Mouse (Mus musculus) forebrain, embryonic 12.5 days (tissue): Measurements from ENCODE around the gene Was. TPM values are rescaled to one million over a fixed set of nuclear protein-coding genes. Genes with fewer than 3 reads are reported as not detected.

Experiments
- ATAC-seq: fragments of 200-750 bp; cut with Nextera tagmentation; 2 replicates; pipeline ENCODE4 v1.8.0; 2017; ENCODE audit warnings: moderate TSS enrichment; ENCODE audit not compliant: low FRiP score
- H3K27ac ChIP-seq: fragments of 300-500 bp; sonication (generic); 2 replicates; pipeline ENCODE4 v1.5.1; 2016; ENCODE audit warnings: mild to moderate bottlenecking
- H3K27me3 ChIP-seq: fragments of 300-500 bp; sonication (generic); 2 replicates; pipeline ENCODE4 v1.6.1; 2016; ENCODE audit warnings: mild to moderate bottlenecking
- H3K36me3 ChIP-seq: fragments of 300-500 bp; sonication (generic); replicated peaks from 2 replicates; pipeline ENCODE4 v1.6.1; 2016; ENCODE audit warnings: mild to moderate bottlenecking
- H3K4me1 ChIP-seq: fragments of 300-500 bp; sonication (generic); 2 replicates; pipeline ENCODE4 v1.6.1; 2016
- H3K4me2 ChIP-seq: fragments of 300-500 bp; sonication (generic); 2 replicates; pipeline ENCODE4 v1.6.1; 2016; ENCODE audit warnings: mild to moderate bottlenecking, moderate library complexity
- H3K4me3 ChIP-seq: fragments of 300-500 bp; sonication (generic); replicated peaks from 2 replicates; pipeline ENCODE4 v1.5.1; 2016; ENCODE audit warnings: mild to moderate bottlenecking
- H3K9ac ChIP-seq: fragments of 300-500 bp; sonication (generic); 2 replicates; pipeline ENCODE4 v1.6.1; 2016; ENCODE audit warnings: mild to moderate bottlenecking
- H3K9me3 ChIP-seq: fragments of 300-500 bp; sonication (generic); 2 replicates; pipeline ENCODE4 v1.6.1; 2016
- WGBS: fragments of 180-500 bp; shearing (Covaris S2); methylation state at CpG from one replicate; pipeline ENCODE4 v1.1.7; 2016; 5-methylcytosine and 5-hydroxymethylcytosine counted together
- polyA plus RNA-seq: library from polyadenylated mRNA; unstranded; fragments of >200 nt; fragmentation: Nextera tagmentation; extraction: Ambion mirVana; gene quantifications from 2 replicates; pipeline ENCODE4 v1.2.1, GENCODE M21; 2016

Was gene
- polyA plus RNA-seq: 0.09 and 0.17 TPM in 2 replicates

DNA sequence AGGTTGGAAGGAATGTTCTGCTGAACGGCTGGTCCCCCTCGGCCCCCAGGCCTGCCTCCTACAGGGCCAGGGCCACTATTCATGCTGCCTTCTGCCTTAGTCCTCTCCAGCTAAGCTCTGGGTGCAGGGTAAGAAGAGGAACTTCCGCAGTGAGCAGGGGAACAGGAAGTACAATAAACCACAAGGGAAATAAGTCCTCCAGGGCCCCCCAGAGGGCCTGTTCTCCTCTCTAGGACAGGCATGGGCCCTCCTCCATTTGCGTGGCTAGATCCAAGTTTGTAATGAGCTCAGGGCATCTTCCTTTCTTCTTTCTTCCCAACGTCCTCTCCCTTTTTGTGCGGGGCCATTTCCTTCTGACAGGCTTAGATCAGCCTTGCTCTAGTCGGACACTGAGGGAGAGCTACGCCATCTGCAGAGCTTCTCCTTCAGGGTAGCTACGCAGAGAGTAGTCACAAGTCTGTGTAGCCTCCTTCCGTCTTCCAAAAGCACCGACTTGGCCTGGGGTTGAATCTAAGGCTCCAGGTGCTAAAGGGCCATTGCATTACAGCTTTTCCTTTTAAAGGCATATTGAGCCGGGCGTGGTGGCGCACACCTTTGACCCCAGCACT is at the start of gene Was:
Gene Was, minus strand, starts transcription at position 153 of the 608 bp plus-strand sequence.
- WGBS: 88% methylated on average over 14 of the region's 14 CpGs

DNA sequence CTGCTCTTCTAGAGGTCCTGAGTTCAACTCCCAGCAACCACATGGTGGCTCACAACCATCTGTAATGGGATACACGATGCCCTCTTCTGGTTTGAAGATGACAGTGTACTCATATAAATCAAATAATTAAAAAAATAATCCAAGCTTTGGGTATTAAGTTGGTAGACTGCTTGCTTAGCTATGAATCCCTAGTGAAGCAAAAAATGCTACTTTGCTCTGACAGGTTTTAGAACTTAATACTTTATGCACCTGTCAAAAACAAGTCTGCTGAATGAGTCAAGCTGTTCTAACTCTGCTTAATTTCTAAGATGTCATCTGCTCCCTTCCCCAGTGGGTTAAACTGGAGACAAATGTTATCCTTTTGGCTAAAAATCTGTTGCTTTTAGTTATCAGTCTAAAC is 49.2 kb upstream of the Was start:
- no peak for ATAC-seq
- no peak overlapping the region for H3K9ac ChIP-seq
- WGBS: 67% methylated on average over 1 of the region's 1 CpGs
- peaks cover 31% of the 10 kb centered on the region for H3K36me3 ChIP-seq
- no peak overlapping the region for H3K27ac ChIP-seq
- no peak overlapping the region for H3K4me3 ChIP-seq
- no peaks in the 10 kb centered on the region for H3K9me3 ChIP-seq
- H3K4me1 ChIP-seq: peaks cover 13% of the 10 kb centered on the region
- no peak overlapping the region for H3K4me2 ChIP-seq
- H3K27me3 ChIP-seq: no peaks in the 10 kb centered on the region

More for the DNA sequence above, at the start of gene Was:
- no peak within 1 kb of the TSS for H3K4me3 ChIP-seq
- no peaks in the 10 kb centered on the region for H3K36me3 ChIP-seq
- no peaks in the 10 kb centered on the region for H3K27me3 ChIP-seq
- no peaks in the 10 kb centered on the region for H3K4me1 ChIP-seq
- H3K9me3 ChIP-seq: no peaks in the 10 kb centered on the region
- no peak for ATAC-seq
- H3K4me2 ChIP-seq: no peak within 1 kb of the TSS
- H3K27ac ChIP-seq: no peak within 1 kb of the TSS
- no peak within 1 kb of the TSS for H3K9ac ChIP-seq

DNA sequence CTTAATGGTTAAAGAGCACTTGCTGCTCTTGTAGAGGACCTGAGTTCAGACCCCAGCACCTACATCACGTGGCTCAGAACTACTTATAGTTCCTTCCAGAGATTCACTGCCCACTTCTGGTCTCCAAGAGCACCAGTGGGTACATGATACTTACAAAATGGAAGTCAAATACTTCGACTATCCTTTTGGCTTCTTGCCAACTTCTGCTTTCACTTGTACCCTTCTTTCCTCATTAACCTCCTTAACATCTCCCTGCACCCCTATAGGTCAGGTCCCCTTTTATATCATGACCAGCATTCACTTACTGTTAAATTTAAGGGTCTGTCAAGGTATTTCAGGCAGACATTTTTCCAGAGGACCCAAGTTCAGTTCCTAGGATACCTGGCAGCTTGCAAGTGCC is 45.6 kb upstream of the Was start:
- H3K36me3 ChIP-seq: peaks cover 8% of the 10 kb centered on the region
- H3K27ac ChIP-seq: no peak overlapping the region
- H3K4me3 ChIP-seq: no peak overlapping the region
- no peak for ATAC-seq
- no peaks in the 10 kb centered on the region for H3K4me1 ChIP-seq
- H3K4me2 ChIP-seq: no peak overlapping the region
- WGBS: 57% methylated on average over 2 of the region's 2 CpGs
- no peak overlapping the region for H3K9ac ChIP-seq
- no peaks in the 10 kb centered on the region for H3K27me3 ChIP-seq
- H3K9me3 ChIP-seq: no peaks in the 10 kb centered on the region

DNA sequence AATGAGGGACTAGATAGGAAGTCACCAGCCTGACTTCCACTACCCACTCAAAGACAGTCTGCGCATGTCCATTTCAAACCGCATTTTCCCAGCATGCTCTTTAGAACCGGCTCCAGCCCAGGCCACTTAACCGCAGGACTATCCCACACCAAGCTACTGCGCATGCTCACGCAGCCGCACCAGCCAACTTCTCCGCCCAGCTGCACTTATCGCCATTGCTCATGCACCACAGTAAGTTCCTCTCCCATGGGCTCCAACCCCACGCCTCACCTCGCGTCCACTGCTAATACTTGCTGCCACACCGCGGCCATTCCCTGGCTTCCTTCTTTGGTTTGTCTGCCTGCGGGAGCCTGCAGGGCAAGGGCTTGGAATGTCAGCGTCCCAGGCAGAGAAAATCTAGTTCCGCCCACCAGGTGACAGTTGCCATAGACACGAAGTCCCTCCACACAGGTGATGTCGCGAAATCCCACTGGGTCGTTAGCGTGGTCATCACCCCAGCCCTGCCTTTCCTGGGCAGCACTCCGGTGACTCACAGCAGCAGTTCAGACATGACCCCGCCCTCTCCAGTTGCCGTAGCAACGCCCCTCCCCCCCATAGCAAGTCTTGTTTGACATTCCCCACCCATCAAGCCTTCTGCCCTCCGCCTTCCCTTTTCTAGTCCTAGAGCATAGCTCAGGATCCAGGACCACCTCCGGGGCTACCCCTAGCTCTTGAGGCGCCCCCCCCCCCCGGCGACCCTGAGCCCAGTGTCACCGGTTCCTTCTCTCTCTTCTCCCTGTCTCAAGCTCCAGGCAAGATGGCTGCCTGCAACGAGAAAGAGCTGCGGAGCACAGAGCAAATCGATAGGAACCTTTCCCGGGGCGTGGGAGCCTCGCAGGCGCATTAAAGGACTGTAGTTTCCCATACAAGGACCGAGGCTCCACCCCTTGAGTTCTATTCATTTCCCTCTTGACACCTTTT is 42.0 kb upstream of the Was start, which contains the start of gene Wdr13:
Gene Wdr13, minus strand, starts transcription at position 876 of the 960 bp plus-strand sequence.
- Histone ChIP-seq H3K9me3 (no peaks in the 10 kb centered on the region), H3K4me1 (no peaks in the 10 kb centered on the region), H3K9ac (peak within 1 kb of the TSS; percentile 54), H3K36me3 (no peaks in the 10 kb centered on the region; the same call in none of the 2 replicates), H3K4me2 (peak within 1 kb of the TSS; percentile 56), H3K27ac (peak within 1 kb of the TSS; percentile 95), H3K4me3 (peak within 1 kb of the TSS; percentile 49), H3K27me3 (no peaks in the 10 kb centered on the region)
- WGBS: 14% methylated on average over 38 of the region's 40 CpGs
- peak; percentile 92 for ATAC-seq

DNA sequence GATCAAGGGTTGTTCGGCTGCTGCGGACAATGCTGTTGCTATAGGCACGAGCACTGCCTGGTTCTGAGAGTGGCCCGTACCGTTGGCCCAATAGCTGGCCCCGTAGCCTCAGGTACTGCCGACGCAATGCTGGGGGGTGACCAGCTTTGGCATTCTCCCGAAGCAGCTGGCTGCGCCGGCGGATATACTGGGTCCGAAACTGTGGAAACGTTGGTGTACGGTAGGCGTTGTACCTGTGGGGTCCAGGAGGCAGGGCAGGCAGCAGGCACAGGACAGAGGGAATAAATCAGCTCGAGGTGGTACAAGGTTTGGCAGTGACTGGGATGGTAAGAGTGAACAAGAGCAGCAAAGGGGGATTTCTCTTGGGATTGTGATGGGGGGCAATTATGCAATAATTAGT is 41.1 kb upstream of the Was start:
- H3K4me2 ChIP-seq: peak overlapping the region; percentile 56
- no peaks in the 10 kb centered on the region; the same call in none of the 2 replicates for H3K36me3 ChIP-seq
- H3K9ac ChIP-seq: no peak overlapping the region
- H3K4me1 ChIP-seq: no peaks in the 10 kb centered on the region
- H3K27ac ChIP-seq: 0 out of 2 replicates have a peak overlapping the region, but pooled peaks have one; percentile 95
- ATAC-seq: no peak
- no peaks in the 10 kb centered on the region for H3K27me3 ChIP-seq
- no peaks in the 10 kb centered on the region for H3K9me3 ChIP-seq
- 91% methylated on average over 17 of the region's 17 CpGs for WGBS
- peak overlapping the region; percentile 49 for H3K4me3 ChIP-seq

DNA sequence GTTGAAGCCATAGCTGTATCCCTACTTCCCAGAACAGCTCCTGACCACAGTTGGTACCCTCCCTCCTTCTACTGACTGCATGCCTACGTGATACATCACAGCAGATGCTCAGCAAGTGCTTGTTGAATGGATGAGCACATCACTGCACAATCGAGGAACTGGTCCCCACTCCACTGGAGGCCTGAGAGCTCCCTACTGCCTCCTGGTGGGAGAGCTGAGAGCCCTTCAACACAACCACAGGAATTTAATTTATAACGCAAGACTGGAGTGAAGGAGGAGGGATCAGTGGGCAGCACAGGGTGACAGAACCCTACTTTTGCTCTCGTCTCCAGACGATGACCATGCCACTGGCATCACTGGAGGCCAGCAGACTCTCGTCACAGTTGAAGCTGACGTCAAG is 34.9 kb upstream of the Was start:
- H3K9me3 ChIP-seq: no peaks in the 10 kb centered on the region
- H3K4me3 ChIP-seq: no peak overlapping the region
- H3K27ac ChIP-seq: no peak overlapping the region
- WGBS: 80% methylated on average over 7 of the region's 7 CpGs
- H3K9ac ChIP-seq: no peak overlapping the region
- H3K27me3 ChIP-seq: no peaks in the 10 kb centered on the region
- peaks cover 13% of the 10 kb centered on the region for H3K36me3 ChIP-seq
- H3K4me2 ChIP-seq: no peak overlapping the region
- ATAC-seq: no peak
- no peaks in the 10 kb centered on the region for H3K4me1 ChIP-seq

DNA sequence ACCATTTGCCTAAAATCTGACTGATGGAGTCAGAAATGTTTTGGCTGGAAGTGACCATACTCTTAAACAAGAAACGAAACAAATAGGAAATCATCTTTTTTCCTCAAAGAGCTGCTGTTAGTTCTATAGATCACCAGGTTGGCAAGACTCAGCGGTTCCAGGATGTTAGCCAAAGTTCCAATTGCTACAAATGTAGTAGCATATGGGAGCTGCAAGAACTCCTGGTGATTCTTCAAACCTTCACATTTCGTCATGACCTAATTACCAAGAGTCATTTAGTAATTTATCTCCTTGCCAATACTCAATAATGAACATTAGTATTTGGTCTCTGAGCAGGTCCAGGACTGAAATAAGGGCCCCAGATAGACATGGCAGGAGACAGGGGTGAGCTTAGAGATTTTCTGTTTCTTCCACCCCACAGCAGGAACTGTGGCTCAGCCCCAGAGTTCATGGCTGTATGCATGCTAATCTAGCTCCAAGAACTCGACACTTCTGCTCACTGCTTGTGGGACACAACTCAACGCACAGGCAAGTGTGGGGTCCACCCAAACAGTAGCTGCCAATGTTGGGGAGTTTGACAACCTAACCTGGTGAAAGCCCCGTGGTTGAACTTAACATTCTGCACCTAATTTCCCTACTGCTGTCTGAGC is 33.6 kb upstream of the Was start:
- Histone ChIP-seq H3K27ac (no peak overlapping the region), H3K4me3 (no peak overlapping the region), H3K4me2 (no peak overlapping the region), H3K27me3 (no peaks in the 10 kb centered on the region), H3K9ac (no peak overlapping the region), H3K4me1 (no peaks in the 10 kb centered on the region), H3K36me3 (peaks cover 13% of the 10 kb centered on the region), H3K9me3 (no peaks in the 10 kb centered on the region)
- no peak for ATAC-seq
- WGBS: 91% methylated on average over 6 of the region's 6 CpGs

DNA sequence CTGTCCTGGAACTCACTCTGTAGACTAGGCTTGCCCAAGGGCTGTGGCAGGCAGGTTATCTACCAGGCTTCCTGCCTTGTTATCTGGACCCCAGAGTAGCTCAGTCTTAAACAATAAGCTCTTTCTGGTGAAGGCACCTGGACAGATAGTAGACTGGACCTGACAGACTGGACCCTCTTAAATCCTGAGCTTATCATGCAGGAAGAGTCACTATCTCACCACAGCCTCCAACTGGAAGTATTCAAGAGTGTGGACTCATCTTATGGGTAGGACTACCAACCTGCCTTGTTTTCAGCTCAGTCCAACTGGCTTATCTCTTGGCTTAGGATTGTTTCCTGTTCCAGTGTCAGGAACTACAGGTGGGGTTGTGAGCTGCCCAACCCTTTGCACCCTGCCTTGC is 27.0 kb upstream of the Was start:
- no peak overlapping the region for H3K4me2 ChIP-seq
- no peak overlapping the region for H3K27ac ChIP-seq
- ATAC-seq: no peak
- no peaks in the 10 kb centered on the region for H3K4me1 ChIP-seq
- H3K4me3 ChIP-seq: no peak overlapping the region
- H3K9me3 ChIP-seq: no peaks in the 10 kb centered on the region
- no peak overlapping the region for H3K9ac ChIP-seq
- no peaks in the 10 kb centered on the region for H3K27me3 ChIP-seq
- no peaks in the 10 kb centered on the region for H3K36me3 ChIP-seq

DNA sequence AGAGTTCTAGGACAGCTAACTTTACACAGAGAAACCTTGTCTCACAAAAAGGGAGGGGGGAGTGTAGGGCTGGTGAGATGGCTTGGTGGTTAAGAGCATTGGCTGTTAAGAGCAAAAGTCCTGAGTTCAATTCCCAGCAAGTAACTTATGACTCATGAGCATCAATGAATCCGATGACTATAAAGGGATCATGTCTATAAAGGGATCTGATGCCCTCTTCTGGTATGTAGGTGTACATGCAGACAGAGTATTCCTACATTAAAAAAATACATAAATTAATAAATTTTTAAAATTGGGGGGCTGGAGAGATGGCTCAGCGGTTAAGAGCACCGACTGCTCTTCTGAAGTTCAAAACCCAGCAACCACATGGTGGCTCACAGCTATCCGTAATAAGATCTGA is 25.0 kb upstream of the Was start:
- H3K27me3 ChIP-seq: no peaks in the 10 kb centered on the region
- no peak overlapping the region for H3K27ac ChIP-seq
- H3K36me3 ChIP-seq: no peaks in the 10 kb centered on the region
- H3K9ac ChIP-seq: no peak overlapping the region
- ATAC-seq: no peak
- H3K9me3 ChIP-seq: no peaks in the 10 kb centered on the region
- H3K4me1 ChIP-seq: no peaks in the 10 kb centered on the region
- H3K4me3 ChIP-seq: no peak overlapping the region
- H3K4me2 ChIP-seq: no peak overlapping the region
- 79% methylated on average over 4 of the region's 4 CpGs for WGBS

DNA sequence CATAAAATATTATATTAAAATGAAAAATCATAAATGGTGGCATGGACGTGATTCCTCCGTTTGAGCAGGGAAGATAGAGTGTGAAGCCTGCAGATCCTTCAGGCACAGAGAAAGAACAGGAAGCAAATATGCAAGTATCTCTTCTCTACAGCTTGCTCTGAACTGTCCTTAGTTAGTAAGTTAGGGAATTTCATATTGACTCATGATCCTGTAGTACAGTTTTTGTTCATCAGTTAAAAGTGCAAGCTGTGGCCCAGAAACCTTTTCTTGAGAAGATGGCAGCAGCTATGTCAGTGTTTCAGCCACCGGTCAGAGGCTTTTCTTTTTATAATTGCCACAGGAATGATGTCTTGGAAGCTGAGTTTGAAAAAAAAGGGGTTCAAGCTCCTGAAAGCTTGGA is 14.7 kb upstream of the Was start:
- peaks cover 10% of the 10 kb centered on the region for H3K4me1 ChIP-seq
- no peaks in the 10 kb centered on the region for H3K9me3 ChIP-seq
- no peak overlapping the region for H3K4me2 ChIP-seq
- no peak overlapping the region for H3K9ac ChIP-seq
- 96% methylated on average over 3 of the region's 3 CpGs for WGBS
- H3K27me3 ChIP-seq: no peaks in the 10 kb centered on the region
- no peaks in the 10 kb centered on the region for H3K36me3 ChIP-seq
- no peak for ATAC-seq
- H3K4me3 ChIP-seq: no peak overlapping the region
- no peak overlapping the region for H3K27ac ChIP-seq

DNA sequence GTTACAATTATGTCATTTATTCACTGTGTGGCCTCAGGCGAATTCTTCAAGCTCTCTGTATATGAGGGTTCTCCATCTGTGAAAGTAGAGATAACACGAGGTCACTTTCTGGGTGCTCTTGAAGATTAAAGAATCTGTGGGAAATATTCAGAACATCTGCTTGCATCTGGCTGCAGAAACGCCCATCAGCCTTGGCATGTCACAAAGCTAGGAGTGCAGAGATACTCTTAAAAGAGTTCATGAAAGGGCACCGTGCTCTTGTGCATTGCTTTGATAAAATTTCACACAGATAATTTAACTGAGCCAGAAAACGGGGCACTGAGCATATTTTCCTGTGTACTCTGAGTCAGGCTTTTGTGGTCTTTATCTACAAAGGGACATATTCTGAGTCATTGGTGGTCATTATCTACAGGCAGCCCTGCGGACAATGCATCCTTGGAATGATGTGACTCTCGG is 11.9 kb upstream of the Was start:
- ATAC-seq: no peak
- no peaks in the 10 kb centered on the region for H3K27me3 ChIP-seq
- H3K36me3 ChIP-seq: no peaks in the 10 kb centered on the region
- WGBS: 64% methylated on average over 7 of the region's 7 CpGs
- no peak overlapping the region for H3K4me2 ChIP-seq
- H3K4me1 ChIP-seq: peaks cover 10% of the 10 kb centered on the region
- H3K27ac ChIP-seq: no peak overlapping the region
- H3K9me3 ChIP-seq: no peaks in the 10 kb centered on the region
- H3K4me3 ChIP-seq: no peak overlapping the region
- H3K9ac ChIP-seq: no peak overlapping the region

DNA sequence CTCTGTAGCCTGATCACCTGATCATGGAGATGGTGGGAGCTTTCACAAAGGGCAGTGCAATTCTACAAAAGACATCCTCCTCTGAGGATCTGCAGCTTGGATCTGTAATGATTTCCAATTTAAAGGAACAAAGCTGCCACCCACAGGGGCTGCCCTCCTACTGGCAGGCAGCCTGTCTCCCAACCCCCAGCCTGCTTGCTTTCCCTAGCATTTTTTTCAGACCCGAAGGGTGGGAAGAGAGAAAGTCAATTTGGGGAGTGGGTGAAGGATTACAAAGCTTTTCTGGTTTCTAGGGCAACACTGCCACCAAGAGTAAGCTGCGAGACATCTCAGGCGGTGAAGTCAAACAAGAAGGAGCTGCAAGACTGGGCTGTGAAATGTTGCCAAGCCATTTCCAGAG is 10.7 kb upstream of the Was start:
- Histone ChIP-seq H3K9ac (no peak overlapping the region), H3K4me2 (no peak overlapping the region), H3K27ac (peak overlapping the region; percentile 83), H3K4me3 (no peak overlapping the region), H3K27me3 (no peaks in the 10 kb centered on the region), H3K4me1 (peaks cover 10% of the 10 kb centered on the region), H3K9me3 (no peaks in the 10 kb centered on the region), H3K36me3 (no peaks in the 10 kb centered on the region)
- WGBS: 19% methylated on average over 3 of the region's 3 CpGs
- ATAC-seq: peak; percentile 33
